Mouse (Mus musculus) C2C12 (cell line): ENCODE results near the gene Akap8. TPM values are rescaled to one million over a fixed set of nuclear protein-coding genes. Genes with fewer than 3 reads are reported as not detected.

Experiments used
- H3K27me3 ChIP-seq: one replicate; pipeline ENCODE4 v1.6.1; 2011; ENCODE audit not compliant: control insufficient read depth, insufficient read depth, insufficient read length
- H3K36me3 ChIP-seq: one replicate; pipeline ENCODE4 v1.6.1; 2011; ENCODE audit not compliant: control insufficient read depth, insufficient read depth
- H3K4me3 ChIP-seq: one replicate; pipeline ENCODE4 v1.5.1; 2011; ENCODE audit warnings: mild to moderate bottlenecking, control low read depth; ENCODE audit not compliant: poor library complexity, insufficient read depth, severe bottlenecking
- H3K79me2 ChIP-seq: one replicate; pipeline ENCODE4 v1.6.1; 2011; ENCODE audit not compliant: control insufficient read depth, insufficient read depth
- H3K79me3 ChIP-seq: one replicate; pipeline ENCODE4 v1.6.1; 2011; ENCODE audit warnings: low read depth, control low read depth
- H3ac ChIP-seq: one replicate; pipeline ENCODE3; 2011; ENCODE audit warnings: low read depth; ENCODE audit not compliant: control insufficient read depth, insufficient read length
- CEBPB ChIP-seq: IDR thresholded peaks from one replicate; pipeline ENCODE4 v1.6.1; 2011; ENCODE audit warnings: low read depth, mild to moderate bottlenecking, control low read depth, moderate library complexity
- CTCF ChIP-seq: IDR thresholded peaks from one replicate; pipeline ENCODE4 v1.5.1; 2011; ENCODE audit not compliant: control insufficient read depth, insufficient read depth, insufficient read length
- FOSL1 ChIP-seq: IDR thresholded peaks from one replicate; pipeline ENCODE4 v1.8.0; 2011; ENCODE audit warnings: mild to moderate bottlenecking, low read length; ENCODE audit not compliant: poor library complexity, insufficient read depth, severe bottlenecking
- MAX ChIP-seq: IDR thresholded peaks from one replicate; pipeline ENCODE4 v1.6.1; 2011; ENCODE audit warnings: mild to moderate bottlenecking, control low read depth
- MYOD1 ChIP-seq: IDR thresholded peaks from one replicate; pipeline ENCODE4 v1.6.1; 2011; ENCODE audit warnings: low read depth; ENCODE audit not compliant: control insufficient read depth, insufficient read length
- MYOG ChIP-seq: IDR thresholded peaks from one replicate; pipeline ENCODE4 v1.6.1; 2011; ENCODE audit not compliant: control insufficient read depth, insufficient read length; ENCODE audit errors: extremely low read depth
- USF1 ChIP-seq: IDR thresholded peaks from one replicate; pipeline ENCODE4 v1.6.1; 2011; ENCODE audit warnings: low read depth, mild to moderate bottlenecking, control low read depth, moderate library complexity
- polyA plus RNA-seq: library from polyadenylated mRNA; unstranded; fragments of >200 nt; fragmentation: generic; extraction: Trizol; gene quantifications from one replicate; pipeline ENCODE4 v1.2.1, GENCODE M21; 2012; ENCODE audit warnings: missing spikeins

The Akap8 gene
- polyA plus RNA-seq, 1 experiment = 27.3 TPM

DNA sequence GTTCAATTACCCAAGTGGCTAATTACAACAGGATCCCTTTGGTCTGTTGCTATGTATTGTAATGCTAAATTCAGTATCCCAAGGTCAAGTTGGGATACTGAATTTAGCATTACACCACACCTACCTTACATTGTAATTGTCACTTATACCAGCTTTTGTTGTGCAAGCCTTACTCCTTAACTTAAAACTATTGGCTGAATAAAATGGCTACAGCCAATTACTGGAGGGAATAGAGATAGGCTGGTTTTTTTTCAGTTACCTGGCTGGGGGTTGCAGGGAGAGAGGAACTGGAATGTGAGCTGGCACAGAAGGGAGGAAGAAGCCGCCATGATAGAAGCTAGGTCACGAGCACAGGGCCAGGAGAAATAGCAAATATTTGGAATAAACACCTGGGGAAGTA, 25.1 kb downstream of the Akap8 start:
- no peak for TF ChIP-seq CEBPB
- TF ChIP-seq CTCF = no peak
- no peak overlapping the region for H3K4me3 ChIP-seq

DNA sequence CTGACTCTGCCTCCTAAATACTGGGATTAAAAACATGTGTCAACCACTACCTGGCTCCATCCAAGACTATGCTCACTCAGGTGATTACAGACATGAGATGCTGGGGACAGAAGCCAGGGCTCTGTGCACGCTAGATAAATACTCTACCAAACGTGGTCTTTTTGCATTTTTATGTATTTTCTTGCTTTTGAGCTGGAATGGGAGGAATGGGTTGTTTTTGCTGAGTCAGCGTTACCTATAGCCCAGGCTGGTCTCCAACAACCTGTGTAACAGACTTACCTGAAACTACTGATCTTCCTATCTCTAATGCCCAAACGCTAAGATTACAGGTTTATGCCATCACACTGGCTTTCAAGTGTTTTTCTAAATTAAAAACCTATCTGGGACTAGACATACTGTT, 25.9 kb downstream of the Akap8 start:
- H3K79me3 ChIP-seq = no peaks in the 10 kb centered on the region
- H3K79me2 ChIP-seq = no peaks in the 10 kb centered on the region
- TF ChIP-seq MAX = no peak
- no peak for TF ChIP-seq MYOD1
- TF ChIP-seq USF1 = no peak
- no peak for TF ChIP-seq FOSL1
- TF ChIP-seq CTCF = no peak
- no peak for TF ChIP-seq MYOG
- TF ChIP-seq CEBPB = no peak
- no peak overlapping the region for H3K4me3 ChIP-seq
- no peaks in the 10 kb centered on the region for H3K27me3 ChIP-seq
- H3ac ChIP-seq = no peak overlapping the region
- H3K36me3 ChIP-seq = no peaks in the 10 kb centered on the region

More for the DNA sequence above, 25.1 kb downstream of the Akap8 start:
- Histone ChIP-seq H3K79me3 (no peaks in the 10 kb centered on the region), H3K27me3 (no peaks in the 10 kb centered on the region), H3K79me2 (no peaks in the 10 kb centered on the region), H3K36me3 (no peaks in the 10 kb centered on the region), H3ac (no peak overlapping the region)

DNA sequence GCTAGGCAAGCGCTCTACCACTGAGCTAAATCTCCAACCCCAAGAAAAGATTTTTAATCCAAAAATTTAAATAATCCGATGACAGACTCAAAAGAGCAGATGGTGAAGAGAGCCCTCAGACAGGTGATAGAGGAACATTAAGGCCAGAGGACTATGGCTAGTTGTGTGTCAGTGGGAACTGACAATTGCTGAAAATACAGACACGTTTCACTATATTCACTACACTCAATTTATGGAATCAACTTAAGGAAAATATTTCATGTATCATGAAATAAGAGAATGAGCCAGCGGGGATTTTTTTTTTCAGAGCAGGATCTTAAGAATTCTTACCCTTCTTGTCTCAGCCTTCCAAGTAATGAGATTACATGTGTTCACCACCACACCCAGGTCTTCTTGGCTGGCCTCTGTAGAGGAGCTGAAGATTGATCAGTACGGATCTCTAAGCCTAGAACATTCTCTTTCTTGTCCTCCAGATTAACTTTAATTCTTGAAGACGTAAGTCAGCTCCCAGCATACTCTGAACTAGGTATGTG, 35.8 kb downstream of the Akap8 start:
- H3K36me3 ChIP-seq = peaks cover 6% of the 10 kb centered on the region
- no peaks in the 10 kb centered on the region for H3K27me3 ChIP-seq
- H3ac ChIP-seq = peak overlapping the region; percentile 61
- H3K79me3 ChIP-seq = peaks cover 43% of the 10 kb centered on the region
- TF ChIP-seq MYOG = no peak
- no peak for TF ChIP-seq MAX
- TF ChIP-seq CEBPB = no peak
- TF ChIP-seq FOSL1 = no peak
- no peak for TF ChIP-seq MYOD1
- no peak for TF ChIP-seq CTCF
- no peak for TF ChIP-seq USF1
- peak overlapping the region; percentile 86 for H3K4me3 ChIP-seq
- peaks cover 64% of the 10 kb centered on the region for H3K79me2 ChIP-seq

DNA sequence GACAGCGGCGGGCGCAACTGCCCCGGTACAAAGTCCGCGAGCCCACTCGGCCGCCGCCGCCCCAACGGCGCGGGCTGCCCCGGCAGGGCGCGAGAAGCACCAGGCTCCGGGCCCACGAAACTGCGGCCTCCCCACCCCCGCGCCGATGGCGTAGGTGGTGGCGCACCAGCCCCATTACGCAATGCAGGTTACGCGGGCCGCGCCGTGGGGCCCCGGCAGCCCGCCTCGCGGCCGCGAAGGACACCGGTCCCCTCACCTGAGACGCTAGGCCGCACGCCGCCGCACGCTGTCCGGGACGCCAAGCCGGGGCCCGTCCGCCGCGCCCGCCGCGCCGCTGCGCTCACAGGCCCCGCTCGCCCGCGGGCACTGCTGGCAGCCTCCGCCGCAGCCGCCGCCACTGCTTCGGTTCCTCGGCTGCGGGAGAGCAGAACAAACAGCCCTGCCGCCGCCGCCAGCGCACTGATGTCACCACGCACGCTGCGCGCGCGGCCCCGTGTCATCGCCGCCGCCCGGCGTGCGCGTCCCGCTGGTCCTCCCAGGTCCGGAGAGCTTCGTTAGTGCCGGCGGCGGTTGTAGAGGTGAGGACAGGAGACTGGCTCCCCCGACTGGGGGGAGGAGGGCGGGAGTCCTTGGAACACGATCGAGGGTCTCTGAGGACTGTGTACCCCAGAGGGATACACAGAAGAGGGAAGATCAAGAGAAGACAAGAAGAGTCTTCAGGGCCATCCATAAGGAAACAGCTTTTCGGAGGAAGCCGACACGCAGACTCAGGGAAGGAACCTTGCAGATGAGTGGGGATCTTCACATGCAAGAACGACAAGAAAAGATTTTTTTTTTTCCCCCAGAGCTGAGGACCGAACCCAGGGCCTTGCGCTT, 36.5 kb downstream of the Akap8 start, which contains the start of gene Brd4:
Brd4 (minus strand) TSS at position 461 of the 876 bp plus-strand sequence.
- Histone ChIP-seq H3K4me3 (peak within 1 kb of the TSS; percentile 86), H3K36me3 (peaks cover 6% of the 10 kb centered on the region), H3K27me3 (no peaks in the 10 kb centered on the region), H3ac (peak within 1 kb of the TSS; percentile 95), H3K79me3 (peaks cover 50% of the 10 kb centered on the region), H3K79me2 (peaks cover 71% of the 10 kb centered on the region)
- TF ChIP-seq USF1 (no peak), CEBPB (peak; percentile 84), MAX (peak; percentile 47), MYOG (no peak), CTCF (no peak), MYOD1 (no peak)

DNA sequence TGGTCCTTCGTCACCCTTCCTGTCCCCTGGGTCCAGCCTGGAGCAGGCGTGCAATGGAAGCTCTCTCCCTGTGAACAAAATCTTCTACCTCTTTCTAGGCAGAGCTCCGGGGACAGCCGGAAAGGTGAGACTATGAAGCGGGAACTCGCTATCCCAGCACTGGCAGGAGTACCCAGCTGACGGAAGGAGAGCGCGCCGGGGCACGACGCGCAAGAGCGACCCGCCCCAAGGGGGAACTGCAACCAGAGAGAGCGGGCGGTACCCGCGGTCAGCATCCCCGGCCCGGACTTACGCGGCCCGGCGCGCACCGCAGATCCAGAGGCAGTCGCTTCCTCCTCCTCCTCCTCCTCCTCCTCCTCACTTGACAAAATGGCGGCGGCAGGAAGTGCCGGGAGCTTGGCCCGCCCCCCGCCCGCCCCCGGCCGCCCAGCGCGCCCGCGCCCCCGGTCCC, 37.2 kb downstream of the Akap8 start:
- Histone ChIP-seq H3K36me3 (peaks cover 12% of the 10 kb centered on the region), H3K79me2 (peaks cover 78% of the 10 kb centered on the region), H3K27me3 (no peaks in the 10 kb centered on the region), H3K4me3 (peak overlapping the region; percentile 86), H3ac (peak overlapping the region; percentile 95), H3K79me3 (peaks cover 57% of the 10 kb centered on the region)
- no peak for TF ChIP-seq USF1
- TF ChIP-seq MYOG = no peak
- TF ChIP-seq CTCF = no peak
- TF ChIP-seq CEBPB = no peak
- no peak for TF ChIP-seq FOSL1

DNA sequence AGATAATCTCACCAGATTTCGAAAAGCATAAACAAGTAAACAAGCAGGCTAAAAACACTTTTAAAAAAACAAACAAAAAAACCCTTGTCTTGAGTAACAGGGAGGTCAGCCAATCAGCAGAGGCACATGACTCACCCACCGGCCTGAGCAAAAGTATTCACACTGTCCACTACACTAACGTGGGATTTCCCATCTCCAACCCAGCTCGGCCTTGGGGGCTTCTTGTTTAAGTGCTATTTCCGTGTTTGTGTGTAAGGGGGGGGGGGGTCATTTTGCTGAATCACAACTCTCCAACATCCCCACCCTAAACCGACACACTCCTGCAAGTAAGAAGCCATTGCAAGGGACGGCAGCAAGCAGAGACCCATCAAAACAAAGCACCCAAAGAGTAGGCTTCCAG, 37.7 kb downstream of the Akap8 start:
- H3K79me2 ChIP-seq = peaks cover 82% of the 10 kb centered on the region
- H3K27me3 ChIP-seq = no peaks in the 10 kb centered on the region
- peaks cover 61% of the 10 kb centered on the region for H3K79me3 ChIP-seq
- no peak for TF ChIP-seq MYOD1
- no peak for TF ChIP-seq CEBPB
- TF ChIP-seq MYOG = no peak
- TF ChIP-seq USF1 = peak; percentile 57
- H3K36me3 ChIP-seq = peaks cover 14% of the 10 kb centered on the region
- peak overlapping the region; percentile 95 for H3ac ChIP-seq
- peak overlapping the region; percentile 86 for H3K4me3 ChIP-seq
